Mouse (Mus musculus): ENCODE data around the gene Baz1a.

DNA sequence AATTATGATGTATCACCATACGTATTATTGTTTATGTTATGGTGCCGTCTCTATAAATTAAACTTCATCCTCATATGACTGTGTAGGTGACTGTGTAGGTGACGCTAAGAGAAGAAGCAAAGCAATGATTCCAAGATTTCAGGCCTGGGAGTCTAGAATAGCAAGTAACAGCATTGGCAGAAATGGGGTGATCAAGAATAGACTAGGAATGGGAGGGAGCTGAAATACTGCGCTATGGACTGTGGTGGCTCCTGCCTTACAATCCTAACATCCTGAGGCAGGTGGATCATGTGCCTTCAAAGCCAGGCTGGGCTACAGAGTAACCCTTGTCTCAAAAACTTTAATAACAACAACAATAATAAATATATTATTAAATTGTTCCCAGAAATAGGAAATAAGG is 19.7 kb downstream of the Baz1a start:
- TF ChIP-seq CTCF (IDR thresholded peaks at IDR 0.05) (no peak), EP300 (IDR thresholded peaks at IDR 0.05) (no peak)

Measured in lung, postnatal 0 days (tissue).